In the genomic region with DNA sequence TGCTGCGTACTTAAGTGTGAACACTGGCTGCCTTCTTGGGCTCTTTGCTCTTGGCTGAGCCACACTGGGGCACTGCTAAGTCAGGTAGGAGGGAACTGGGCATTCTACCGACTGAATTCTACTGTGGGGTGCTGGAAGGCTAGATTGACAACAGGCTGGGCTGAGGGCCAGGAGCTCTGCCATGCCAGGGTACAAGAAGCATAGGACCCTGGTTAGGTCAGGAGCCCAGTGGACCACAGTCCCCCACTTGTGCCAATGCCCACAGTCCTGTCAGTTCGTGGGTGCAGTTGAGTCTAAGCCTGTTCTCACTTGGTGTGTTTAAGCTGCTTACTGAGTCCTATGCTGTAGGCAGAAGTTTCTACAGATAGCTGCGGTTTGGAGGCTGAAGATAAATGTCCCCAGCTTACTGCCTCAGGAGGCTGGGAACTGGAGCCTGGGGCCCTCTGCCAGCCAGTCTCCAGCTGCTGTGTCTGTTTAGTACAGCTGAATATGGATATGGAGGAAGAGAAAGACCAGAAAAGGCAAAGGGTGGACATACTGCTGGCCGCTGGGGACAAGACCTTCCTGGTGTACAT, we compare ENCODE assay signal across 11 mouse cellular contexts. TPM values are rescaled to one million over a fixed set of nuclear protein-coding genes. Genes with fewer than 3 reads are reported as not detected.
DNase-seq lines count a peak whose midpoint lies in the region; ATAC-seq lines count a peak whose summit lies in the region.
"Had no signal": no experiment of that assay in that cellular context is flagged by ENCODE, and none has a peak within 500 bp of the region (broad histone marks: within the 10 kb centered on the region; RNA-seq: fewer than 3 reads in every experiment).

No protein-coding gene starts in this region.

- intact Hi-C loops in left cerebral cortex, postnatal 25 days (cut with DNase I): loop anchor here (1.0 to 10.0 kb wide), 2 partner anchors 121 to 282 kb away; a partner anchor contains a TSS

- peak overlapping the region; percentile 19 for H3K9ac ChIP-seq in hindbrain, embryonic 16.5 days (ENCODE audit: low read depth, low read length)
- H3K9ac ChIP-seq in neural tube, embryonic 15.5 days (replicated peaks): no peak overlapping the region
- H3K9ac ChIP-seq: embryonic facial prominence, embryonic 15.5 days; liver, embryonic 15.5 days had no signal

- no peak overlapping the region; the same call in 1 of the 2 replicates for H3K4me3 ChIP-seq in hindbrain, embryonic 16.5 days (ENCODE audit: low read length)
- H3K4me3 ChIP-seq in neural tube, embryonic 15.5 days (replicated peaks): peak overlapping the region; percentile 58; the same call in 1 of the 2 replicates

- H3K36me3 ChIP-seq in hindbrain, embryonic 16.5 days (ENCODE audit: control insufficient read depth, insufficient read depth, low read length): no peaks in the 10 kb centered on the region
- H3K36me3 ChIP-seq in neural tube, embryonic 15.5 days: no peaks in the 10 kb centered on the region
- H3K36me3 ChIP-seq: embryonic facial prominence, embryonic 15.5 days; liver, embryonic 15.5 days had no signal

- no peak for ATAC-seq in cerebellum, adult (ENCODE audit: insufficient number of reproducible peaks, low FRiP score, low TSS enrichment)
- peak; percentile 22; the same call in 1 of the 2 replicates for ATAC-seq in hindbrain, embryonic 16.5 days
- ATAC-seq in neural tube, embryonic 15.5 days (ENCODE audit: low FRiP score): no peak

- WGBS in hindbrain, embryonic 16.5 days: 59% methylated on average over 5 of the region's 5 CpGs
- 56% methylated on average over 5 of the region's 5 CpGs for WGBS in neural tube, embryonic 15.5 days

- H3K27ac ChIP-seq in hindbrain, embryonic 16.5 days (ENCODE audit: low read depth, low read length): no peak overlapping the region; the same call in 1 of the 2 replicates
- no peak overlapping the region for H3K27ac ChIP-seq in neural tube, embryonic 15.5 days (replicated peaks)
- H3K27ac ChIP-seq: embryonic facial prominence, embryonic 15.5 days; liver, embryonic 15.5 days had no signal

- H3K9me3 ChIP-seq in hindbrain, embryonic 16.5 days (ENCODE audit: control insufficient read depth, low read length): no peaks in the 10 kb centered on the region
- no peaks in the 10 kb centered on the region for H3K9me3 ChIP-seq in neural tube, embryonic 15.5 days (replicated peaks)
- H3K9me3 ChIP-seq: embryonic facial prominence, embryonic 15.5 days; liver, embryonic 15.5 days had no signal

- no peaks in the 10 kb centered on the region for H3K27me3 ChIP-seq in hindbrain, embryonic 16.5 days (replicated peaks; ENCODE audit: control insufficient read depth, insufficient read depth, low read length)
- H3K27me3 ChIP-seq in neural tube, embryonic 15.5 days (replicated peaks): peaks cover 6% of the 10 kb centered on the region

- peak; percentile 60 for DNase-seq in cerebellum, adult 11-12 months
- peak; percentile 26 to 72 for DNase-seq in left cerebral cortex, postnatal 25 days (ENCODE audit: low spot score in 2 of 2)
- no peak for DNase-seq in left cerebral cortex, adult 9 months (ENCODE audit: low spot score in 2 of 2)
- DNase-seq in ovary, postnatal 10 days (ENCODE audit: low spot score): no peak
- no peak for DNase-seq in layer of hippocampus, postnatal 25 days (ENCODE audit: extremely low spot score in 1 of 2, low spot score in 1 of 2)

- H3K4me2 ChIP-seq in hindbrain, embryonic 16.5 days (ENCODE audit: low read length): peak overlapping the region; percentile 97
- H3K4me2 ChIP-seq in neural tube, embryonic 15.5 days: peak overlapping the region; percentile 99

- H3K4me1 ChIP-seq in hindbrain, embryonic 16.5 days (ENCODE audit: control insufficient read depth, insufficient read depth, low read depth, low read length): peaks cover 27% of the 10 kb centered on the region
- H3K4me1 ChIP-seq in neural tube, embryonic 15.5 days: peaks cover 35% of the 10 kb centered on the region

RNA-seq across cellular contexts. Expression of a gene that starts 0.8 kb away (rescaled TPM):
- 100 to 1,000 TPM; 111 to 130 TPM for total RNA-seq in left cerebral cortex, postnatal 25 days (2021)
- polyA plus RNA-seq in hindbrain, embryonic 16.5 days (2015; fragmentation: Nextera tagmentation; extraction: Ambion mirVana): 21.2 and 27.4 TPM in 2 replicates
- polyA plus RNA-seq in neural tube, embryonic 15.5 days (2015; fragmentation: Nextera tagmentation; extraction: Ambion mirVana): 21.3 and 23.7 TPM in 2 replicates
- total RNA-seq in layer of hippocampus, postnatal 25 days (2021): 10 to 100 TPM; 33.6 to 37.2 TPM
- polyA plus RNA-seq: liver, embryonic 15.5 days had no signal

RNA-seq across cellular contexts. Expression of a gene that starts 15.7 kb away (rescaled TPM):
- total RNA-seq in left cerebral cortex, postnatal 25 days (2021): not detected
- not detected in 2 replicates for polyA plus RNA-seq in hindbrain, embryonic 16.5 days (2015; fragmentation: Nextera tagmentation; extraction: Ambion mirVana)
- not detected in 2 replicates for polyA plus RNA-seq in neural tube, embryonic 15.5 days (2015; fragmentation: Nextera tagmentation; extraction: Ambion mirVana)
- total RNA-seq in layer of hippocampus, postnatal 25 days (2021): not detected
- total RNA-seq: heart, postnatal 14 days had no signal
- polyA plus RNA-seq: embryonic facial prominence, embryonic 15.5 days; liver, embryonic 15.5 days had no signal

RNA-seq across cellular contexts. Expression of a gene that starts 39.8 kb away (rescaled TPM):
- total RNA-seq in left cerebral cortex, postnatal 25 days (2021): not detected
- polyA plus RNA-seq in hindbrain, embryonic 16.5 days (2015; fragmentation: Nextera tagmentation; extraction: Ambion mirVana): not detected in 2 replicates
- not detected in 2 replicates for polyA plus RNA-seq in neural tube, embryonic 15.5 days (2015; fragmentation: Nextera tagmentation; extraction: Ambion mirVana)
- total RNA-seq in layer of hippocampus, postnatal 25 days (2021): not detected
- total RNA-seq: heart, postnatal 14 days had no signal
- polyA plus RNA-seq: embryonic facial prominence, embryonic 15.5 days; liver, embryonic 15.5 days had no signal

RNA-seq across cellular contexts. Expression of a gene that starts 47.1 kb away (rescaled TPM):
- not detected for total RNA-seq in left cerebral cortex, postnatal 25 days (2021)
- not detected in 2 replicates for polyA plus RNA-seq in hindbrain, embryonic 16.5 days (2015; fragmentation: Nextera tagmentation; extraction: Ambion mirVana)
- polyA plus RNA-seq in neural tube, embryonic 15.5 days (2015; fragmentation: Nextera tagmentation; extraction: Ambion mirVana): not detected in 2 replicates
- total RNA-seq in layer of hippocampus, postnatal 25 days (2021): not detected
- total RNA-seq: heart, postnatal 14 days had no signal
- polyA plus RNA-seq: embryonic facial prominence, embryonic 15.5 days; liver, embryonic 15.5 days had no signal

Comparison
In these comparisons a context has a peak if more than half of its experiments do, and no peak if none do; other contexts are left out.
1. DNase-seq: peak in cerebellum, adult 11-12 months (single experiment) and left cerebral cortex, postnatal 25 days (2 of 2); none in left cerebral cortex, adult 9 months (0 of 2), ovary, postnatal 10 days (single experiment) and layer of hippocampus, postnatal 25 days (0 of 2).